Mouse (Mus musculus): Measurements from ENCODE around the gene Mafg. TPM values are rescaled to one million over a fixed set of nuclear protein-coding genes. Genes with fewer than 3 reads are reported as not detected.

The Mafg gene
- polyA plus RNA-seq, 1 experiment from 2014 or later, result 19.8 TPM

GRCm38 (mm10) chr11:120625152-120625775 lies 8.1 kb downstream of the Mafg start, which contains the start of gene Sirt7:
TSS of gene Sirt7 (minus strand) at chr11:120625240.
- no peak for DNase-seq (ENCODE audit: low spot score)
- H3K27me3 ChIP-seq (ENCODE audit: low read depth, poor library complexity, severe bottlenecking), result no peaks in the 10 kb centered on the region
- peaks cover 67% of the 10 kb centered on the region for H3K36me3 ChIP-seq
- 22% methylated on average over 5 of the region's 5 CpGs for WGBS
- peak within 1 kb of the TSS; percentile 85 for H3K27ac ChIP-seq (replicated peaks)
- no peaks in the 10 kb centered on the region for H3K9me3 ChIP-seq (replicated peaks)
- peak within 1 kb of the TSS; percentile 97 for H3K4me3 ChIP-seq
- peaks cover 41% of the 10 kb centered on the region for H3K4me1 ChIP-seq

- Histone ChIP-seq H3K4me3 (peak overlapping the region; percentile 97), H3K27ac (replicated peaks) (peak overlapping the region; percentile 85), H3K27me3 (ENCODE audit: low read depth, poor library complexity, severe bottlenecking) (no peaks in the 10 kb centered on the region), H3K36me3 (peaks cover 69% of the 10 kb centered on the region), H3K9me3 (replicated peaks) (no peaks in the 10 kb centered on the region), H3K4me1 (peaks cover 35% of the 10 kb centered on the region)
- under 1% methylated on average over 52 of the region's 53 CpGs for WGBS
- peak; percentile 87 for DNase-seq (ENCODE audit: low spot score)
These were observed 8.7 kb downstream of the Mafg start for GRCm38 (mm10) chr11:120624680-120625111.

DNA sequence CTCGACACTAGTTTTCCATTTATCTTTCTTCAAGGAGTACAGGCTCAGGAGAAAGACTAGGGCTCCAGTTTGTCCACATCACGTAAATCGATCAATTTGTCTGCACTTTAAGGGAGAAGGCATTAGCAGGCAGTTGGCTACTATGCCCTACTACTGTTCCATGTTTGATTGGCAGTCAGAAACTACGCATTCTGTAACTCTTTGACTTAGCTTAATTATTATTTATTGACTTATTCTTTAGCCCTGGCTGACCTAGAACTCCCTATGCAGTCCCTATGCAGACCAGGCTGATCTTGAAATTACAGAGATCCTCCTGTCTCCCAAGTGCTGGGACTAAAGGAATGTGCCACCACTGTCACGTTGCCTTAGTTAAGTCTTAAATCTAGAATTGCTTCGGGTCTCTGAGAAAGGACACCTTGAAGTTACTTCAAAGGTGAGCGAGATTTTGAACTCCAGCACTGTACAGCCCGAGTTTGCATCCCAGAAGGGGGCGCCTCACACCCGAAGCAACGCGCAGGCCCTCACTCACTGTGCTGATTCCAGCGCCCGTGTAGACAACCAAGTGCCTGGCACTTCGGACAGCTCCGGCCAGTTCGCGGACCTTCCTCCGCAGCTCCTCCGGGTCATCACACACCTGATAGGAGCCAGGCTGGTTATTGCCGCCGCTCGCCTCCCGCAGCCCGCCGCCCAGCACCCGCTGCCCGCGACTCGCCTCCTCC lies 9.3 kb downstream of the Mafg start:
- Histone ChIP-seq H3K27ac (replicated peaks) (peak overlapping the region; percentile 85), H3K9me3 (replicated peaks) (no peaks in the 10 kb centered on the region), H3K27me3 (ENCODE audit: low read depth, poor library complexity, severe bottlenecking) (no peaks in the 10 kb centered on the region), H3K4me3 (peak overlapping the region; percentile 97), H3K36me3 (peaks cover 69% of the 10 kb centered on the region), H3K4me1 (peaks cover 30% of the 10 kb centered on the region)
- 12% methylated on average over 30 of the region's 30 CpGs for WGBS
- peak; percentile 62 for DNase-seq (ENCODE audit: low spot score)

DNA sequence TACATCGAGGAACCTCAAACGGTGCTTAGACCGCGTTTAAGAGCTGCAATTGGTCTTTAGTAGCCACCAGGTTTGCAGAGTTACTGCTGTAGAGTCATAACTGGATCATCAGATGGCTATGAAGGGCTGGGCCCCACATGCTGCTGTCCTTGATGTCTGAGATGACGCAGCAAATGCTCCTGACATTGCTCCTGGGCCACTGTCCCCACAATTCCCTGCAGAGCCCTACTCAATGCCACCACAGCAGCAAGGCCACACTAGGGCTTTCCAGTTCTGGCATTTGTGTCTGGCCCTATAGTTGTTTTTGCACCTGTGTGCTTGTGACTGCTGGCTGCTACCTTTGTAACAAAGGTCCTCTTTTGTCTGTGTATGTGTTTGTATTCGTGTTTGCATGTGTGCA lies 10.6 kb downstream of the Mafg start:
- Histone ChIP-seq H3K4me3 (no peak overlapping the region), H3K9me3 (replicated peaks) (no peaks in the 10 kb centered on the region), H3K4me1 (peaks cover 34% of the 10 kb centered on the region), H3K27ac (replicated peaks) (no peak overlapping the region), H3K27me3 (ENCODE audit: low read depth, poor library complexity, severe bottlenecking) (no peaks in the 10 kb centered on the region), H3K36me3 (peaks cover 72% of the 10 kb centered on the region)
- 92% methylated on average over 6 of the region's 6 CpGs for WGBS
- no peak for DNase-seq (ENCODE audit: low spot score)

DNA sequence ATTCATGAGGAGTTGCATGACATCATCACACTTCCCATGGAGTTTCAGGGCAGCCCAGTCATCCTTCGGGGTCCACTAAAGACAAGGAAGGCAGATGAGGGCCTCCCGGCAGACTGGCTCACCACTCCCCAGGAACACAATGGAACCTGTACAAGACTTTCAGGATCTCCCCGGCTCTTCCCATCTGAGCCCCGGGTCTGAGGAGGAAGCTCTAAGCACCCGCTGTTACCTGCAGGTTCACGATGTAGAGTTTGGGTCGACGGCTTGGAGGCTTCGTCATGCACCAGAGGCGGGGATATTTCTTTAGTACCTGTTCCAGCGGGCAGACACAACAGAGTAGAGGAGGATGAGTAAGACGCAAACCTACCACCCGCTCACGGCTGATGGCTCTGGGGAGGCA lies 13.2 kb downstream of the Mafg start:
- no peaks in the 10 kb centered on the region for H3K9me3 ChIP-seq (replicated peaks)
- H3K36me3 ChIP-seq, result peaks cover 66% of the 10 kb centered on the region

GRCm38 (mm10) chr11:120618619-120619535 lies 14.5 kb downstream of the Mafg start:
- Histone ChIP-seq H3K27me3 (ENCODE audit: low read depth, poor library complexity, severe bottlenecking) (no peaks in the 10 kb centered on the region), H3K4me1 (peaks cover 38% of the 10 kb centered on the region), H3K27ac (replicated peaks) (peak overlapping the region; percentile 89), H3K4me3 (peak overlapping the region; percentile 83; the same call in 1 of the 2 replicates), H3K36me3 (peaks cover 78% of the 10 kb centered on the region), H3K9me3 (replicated peaks) (no peaks in the 10 kb centered on the region)
- WGBS, result 95% methylated on average over 25 of the region's 25 CpGs
- no peak for DNase-seq (ENCODE audit: low spot score)

More for the DNA sequence above, 13.2 kb downstream of the Mafg start:
- no peaks in the 10 kb centered on the region for H3K27me3 ChIP-seq (ENCODE audit: low read depth, poor library complexity, severe bottlenecking)
- H3K4me3 ChIP-seq, result no peak overlapping the region
- H3K27ac ChIP-seq (replicated peaks), result no peak overlapping the region
- DNase-seq (ENCODE audit: low spot score), result no peak
- WGBS, result 94% methylated on average over 14 of the region's 14 CpGs
- peaks cover 47% of the 10 kb centered on the region for H3K4me1 ChIP-seq

- Histone ChIP-seq H3K27ac (replicated peaks) (peak within 1 kb of the TSS; percentile 89), H3K4me3 (peak within 1 kb of the TSS; percentile 83), H3K9me3 (replicated peaks) (no peaks in the 10 kb centered on the region), H3K27me3 (ENCODE audit: low read depth, poor library complexity, severe bottlenecking) (no peaks in the 10 kb centered on the region), H3K4me1 (peaks cover 34% of the 10 kb centered on the region), H3K36me3 (peaks cover 81% of the 10 kb centered on the region)
- peak; percentile 90 for DNase-seq (ENCODE audit: low spot score)
- under 1% methylated on average over 55 of the region's 56 CpGs for WGBS
These were observed 15.8 kb downstream of the Mafg start, which contains the start of gene Pcyt2 for GRCm38 (mm10) chr11:120617519-120618112. TSS of gene Pcyt2 (minus strand) at chr11:120617936.

GRCm38 (mm10) chr11:120616617-120617294 lies 16.6 kb downstream of the Mafg start:
- Histone ChIP-seq H3K36me3 (peaks cover 81% of the 10 kb centered on the region), H3K9me3 (replicated peaks) (no peaks in the 10 kb centered on the region), H3K4me1 (peaks cover 34% of the 10 kb centered on the region), H3K4me3 (peak overlapping the region; percentile 83), H3K27me3 (ENCODE audit: low read depth, poor library complexity, severe bottlenecking) (no peaks in the 10 kb centered on the region), H3K27ac (replicated peaks) (peak overlapping the region; percentile 89)
- WGBS, result 57% methylated on average over 4 of the region's 4 CpGs
- DNase-seq (ENCODE audit: low spot score), result no peak

GRCm38 (mm10) chr11:120615606-120616203 lies 17.7 kb downstream of the Mafg start:
- H3K4me3 ChIP-seq, result peak overlapping the region; percentile 20; the same call in 1 of the 2 replicates
- peaks cover 34% of the 10 kb centered on the region for H3K4me1 ChIP-seq
- DNase-seq (ENCODE audit: low spot score), result no peak
- H3K27ac ChIP-seq (replicated peaks), result no peak overlapping the region
- H3K9me3 ChIP-seq (replicated peaks), result no peaks in the 10 kb centered on the region
- no peaks in the 10 kb centered on the region for H3K27me3 ChIP-seq (ENCODE audit: low read depth, poor library complexity, severe bottlenecking)
- 92% methylated on average over 11 of the region's 11 CpGs for WGBS
- peaks cover 81% of the 10 kb centered on the region for H3K36me3 ChIP-seq

DNA sequence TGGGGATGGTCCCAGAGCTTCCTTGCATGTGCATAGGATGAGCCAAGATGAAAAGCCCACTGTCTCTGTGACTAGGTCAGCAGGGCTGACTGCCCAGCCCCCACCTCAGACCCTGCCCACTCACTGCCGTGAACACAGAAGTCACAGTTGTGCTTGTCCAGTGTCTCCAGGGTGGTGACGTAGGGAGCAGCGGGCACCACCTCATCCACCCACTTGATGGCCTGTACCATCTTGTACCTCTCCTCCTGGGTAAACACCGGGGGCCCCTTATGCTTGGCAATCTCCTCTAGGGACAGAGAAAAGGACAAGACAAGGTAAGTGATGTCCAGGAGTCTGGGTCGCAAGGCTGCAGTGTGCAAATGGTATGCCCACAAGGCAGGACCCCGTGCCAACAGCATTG lies 18.2 kb downstream of the Mafg start:
- H3K27ac ChIP-seq (replicated peaks), result no peak overlapping the region
- WGBS, result 95% methylated on average over 6 of the region's 6 CpGs
- 0 out of 2 replicates have a peak overlapping the region, but pooled peaks have one; percentile 20 for H3K4me3 ChIP-seq
- H3K36me3 ChIP-seq, result peaks cover 81% of the 10 kb centered on the region
- H3K27me3 ChIP-seq (ENCODE audit: low read depth, poor library complexity, severe bottlenecking), result no peaks in the 10 kb centered on the region
- no peaks in the 10 kb centered on the region for H3K9me3 ChIP-seq (replicated peaks)
- no peak for DNase-seq (ENCODE audit: low spot score)
- peaks cover 34% of the 10 kb centered on the region for H3K4me1 ChIP-seq

DNA sequence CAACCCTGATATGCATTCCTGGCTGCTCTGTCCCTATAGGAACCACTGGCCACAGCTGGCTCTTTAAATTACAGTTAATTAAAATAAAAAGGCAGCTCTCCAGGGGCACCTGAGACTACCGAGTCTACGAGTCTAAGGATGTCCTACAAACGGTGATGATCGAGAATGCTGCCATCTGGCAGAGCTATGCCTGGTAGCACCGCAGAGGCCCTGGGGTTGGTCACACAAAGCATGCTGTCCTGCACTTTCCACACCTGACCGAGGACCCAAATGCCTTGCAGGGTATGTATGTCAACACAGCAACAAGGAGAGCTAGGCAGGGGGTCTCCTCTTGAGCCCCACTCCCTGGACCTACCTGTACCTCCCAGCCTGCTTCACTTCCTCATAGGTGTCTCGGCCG lies 19.4 kb downstream of the Mafg start:
- H3K36me3 ChIP-seq, result peaks cover 80% of the 10 kb centered on the region

More for the DNA sequence above, 19.4 kb downstream of the Mafg start:
- H3K9me3 ChIP-seq (replicated peaks), result no peaks in the 10 kb centered on the region
- H3K27ac ChIP-seq (replicated peaks), result no peak overlapping the region
- peaks cover 9% of the 10 kb centered on the region for H3K27me3 ChIP-seq (ENCODE audit: low read depth, poor library complexity, severe bottlenecking)
- no peak for DNase-seq (ENCODE audit: low spot score)
- 0 out of 2 replicates have a peak overlapping the region, but pooled peaks have one; percentile 9 for H3K4me3 ChIP-seq
- peaks cover 43% of the 10 kb centered on the region for H3K4me1 ChIP-seq
- 89% methylated on average over 8 of the region's 8 CpGs for WGBS
